Mouse (Mus musculus): Measurements from ENCODE around the gene Ptgr2. TPM values are rescaled to one million over a fixed set of nuclear protein-coding genes. Genes with fewer than 3 reads are reported as not detected.

The Ptgr2 gene
- total and polyA plus RNA-seq, 2 experiments from 2014 or later, result 13.6 to 18.8 TPM

DNA sequence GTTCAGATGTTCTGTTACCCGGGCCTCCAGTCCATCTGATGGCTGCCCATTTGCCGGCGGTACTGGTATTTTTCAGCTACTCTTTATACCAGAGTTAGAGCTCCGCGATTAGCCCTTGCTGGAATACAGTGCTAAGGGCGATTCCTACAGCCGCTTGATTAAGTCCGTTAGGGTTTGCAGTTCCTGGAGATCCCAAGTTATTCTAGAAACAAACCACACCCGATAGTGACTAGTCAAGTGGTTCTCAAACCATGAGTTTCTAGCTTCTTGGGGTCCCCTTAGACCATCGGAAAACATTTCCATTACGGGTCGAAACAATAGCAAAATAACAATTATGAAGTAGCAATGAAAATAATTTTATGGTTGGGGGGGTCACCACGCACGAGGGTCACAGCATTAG, 641 bp upstream of the Ptgr2 start:
- WGBS, result 79% methylated on average over 14 of the region's 14 CpGs
- Histone ChIP-seq H3K4me3 (ENCODE audit: low read depth, low read length) (peak overlapping the region; percentile 58; the same call in 1 of the 2 replicates), H3K4me2 (ENCODE audit: low read depth, low read length, poor library complexity, severe bottlenecking) (peak overlapping the region; percentile 51), H3K27ac (ENCODE audit: low read depth, low read length) (no peak overlapping the region), H3K9me3 (ENCODE audit: low read length) (no peaks in the 10 kb centered on the region), H3K9ac (replicated peaks; ENCODE audit: low read length, poor library complexity, severe bottlenecking) (peak overlapping the region; percentile 65), H3K36me3 (ENCODE audit: insufficient read depth, low read length) (no peaks in the 10 kb centered on the region), H3K4me1 (ENCODE audit: insufficient read depth, low read length) (0 out of 2 replicates have a peak, but pooled peaks cover 5% of the 10 kb centered on the region), H3K27me3 (ENCODE audit: insufficient read depth, low read length) (no peaks in the 10 kb centered on the region)
- DNase-seq (ENCODE audit: low spot score), result no peak
- no peak for ATAC-seq (ENCODE audit: low FRiP score)
- TF ChIP-seq CTCF (IDR thresholded peaks at IDR 0.05), result no peak

- H3K4me3 ChIP-seq (ENCODE audit: low read depth, low read length), result peak overlapping the region; percentile 58
- H3K4me2 ChIP-seq (ENCODE audit: low read depth, low read length, poor library complexity, severe bottlenecking), result peak overlapping the region; percentile 51
- H3K27ac ChIP-seq (ENCODE audit: low read depth, low read length), result peak overlapping the region; percentile 55; the same call in 1 of the 2 replicates
- H3K27me3 ChIP-seq (ENCODE audit: insufficient read depth, low read length), result no peaks in the 10 kb centered on the region
- peak; percentile 26; the same call in 1 of the 2 replicates for ATAC-seq (ENCODE audit: low FRiP score)
- H3K9ac ChIP-seq (replicated peaks; ENCODE audit: low read length, poor library complexity, severe bottlenecking), result peak overlapping the region; percentile 65
- no peaks in the 10 kb centered on the region for H3K36me3 ChIP-seq (ENCODE audit: insufficient read depth, low read length)
- no peak for DNase-seq (ENCODE audit: low spot score)
- no peaks in the 10 kb centered on the region for H3K9me3 ChIP-seq (ENCODE audit: low read length)
- H3K4me1 ChIP-seq (ENCODE audit: insufficient read depth, low read length), result 0 out of 2 replicates have a peak, but pooled peaks cover 5% of the 10 kb centered on the region
- TF ChIP-seq CTCF (IDR thresholded peaks at IDR 0.05), result no peak
- WGBS, result 30% methylated on average over 8 of the region's 8 CpGs
Observed at GRCm38 (mm10) chr12:84285593-84285968, 549 bp downstream of the Ptgr2 start.

- Histone ChIP-seq H3K4me2 (ENCODE audit: low read depth, low read length, poor library complexity, severe bottlenecking) (no peak overlapping the region), H3K4me1 (ENCODE audit: insufficient read depth, low read length) (0 out of 2 replicates have a peak, but pooled peaks cover 5% of the 10 kb centered on the region), H3K36me3 (ENCODE audit: insufficient read depth, low read length) (no peaks in the 10 kb centered on the region), H3K9ac (replicated peaks; ENCODE audit: low read length, poor library complexity, severe bottlenecking) (no peak overlapping the region), H3K9me3 (ENCODE audit: low read length) (no peaks in the 10 kb centered on the region), H3K4me3 (ENCODE audit: low read depth, low read length) (no peak overlapping the region), H3K27me3 (ENCODE audit: insufficient read depth, low read length) (no peaks in the 10 kb centered on the region), H3K27ac (ENCODE audit: low read depth, low read length) (no peak overlapping the region)
- peak; percentile 51 for TF ChIP-seq CTCF (IDR thresholded peaks at IDR 0.05)
- 58% methylated on average over 3 of the region's 3 CpGs for WGBS
- DNase-seq (ENCODE audit: low spot score) (no peak), ATAC-seq (ENCODE audit: low FRiP score) (no peak)
Observed at GRCm38 (mm10) chr12:84288461-84288860, 3.4 kb downstream of the Ptgr2 start.

DNA sequence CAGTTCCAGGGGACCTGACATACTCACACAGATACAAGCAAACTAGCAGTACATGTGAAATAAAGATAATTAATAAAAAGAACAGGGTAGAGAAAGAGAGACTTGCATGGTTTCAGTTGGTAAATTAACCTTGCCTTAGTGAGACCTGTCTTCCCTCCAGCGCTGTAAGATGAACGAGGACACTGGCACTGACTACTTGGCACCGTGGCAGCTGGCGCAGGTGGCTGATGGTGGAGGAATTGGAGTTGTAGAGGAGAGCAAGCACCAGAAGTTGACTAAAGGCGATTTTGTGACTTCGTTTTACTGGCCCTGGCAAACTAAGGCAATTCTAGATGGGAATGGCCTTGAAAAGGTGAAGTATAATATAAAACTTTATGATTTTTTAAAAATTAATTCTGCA, 12.8 kb downstream of the Ptgr2 start:
- no peak overlapping the region for H3K4me3 ChIP-seq (ENCODE audit: low read depth, low read length)
- no peak for TF ChIP-seq CTCF (IDR thresholded peaks at IDR 0.05)
- DNase-seq (ENCODE audit: low spot score), result no peak
- H3K27ac ChIP-seq (ENCODE audit: low read depth, low read length), result no peak overlapping the region
- no peak overlapping the region for H3K4me2 ChIP-seq (ENCODE audit: low read depth, low read length, poor library complexity, severe bottlenecking)
- H3K9ac ChIP-seq (replicated peaks; ENCODE audit: low read length, poor library complexity, severe bottlenecking), result no peak overlapping the region
- no peaks in the 10 kb centered on the region for H3K9me3 ChIP-seq (ENCODE audit: low read length)
- H3K36me3 ChIP-seq (ENCODE audit: insufficient read depth, low read length), result peaks cover 25% of the 10 kb centered on the region
- H3K4me1 ChIP-seq (ENCODE audit: insufficient read depth, low read length), result no peaks in the 10 kb centered on the region
- ATAC-seq (ENCODE audit: low FRiP score), result no peak
- no peaks in the 10 kb centered on the region for H3K27me3 ChIP-seq (ENCODE audit: insufficient read depth, low read length)
- 94% methylated on average over 6 of the region's 6 CpGs for WGBS

- 98% methylated on average over 2 of the region's 2 CpGs for WGBS
- Histone ChIP-seq H3K27me3 (ENCODE audit: insufficient read depth, low read length) (no peaks in the 10 kb centered on the region), H3K4me2 (ENCODE audit: low read depth, low read length, poor library complexity, severe bottlenecking) (no peak overlapping the region), H3K27ac (ENCODE audit: low read depth, low read length) (no peak overlapping the region), H3K9ac (replicated peaks; ENCODE audit: low read length, poor library complexity, severe bottlenecking) (no peak overlapping the region), H3K36me3 (ENCODE audit: insufficient read depth, low read length) (peaks cover 33% of the 10 kb centered on the region), H3K4me3 (ENCODE audit: low read depth, low read length) (no peak overlapping the region), H3K9me3 (ENCODE audit: low read length) (no peaks in the 10 kb centered on the region), H3K4me1 (ENCODE audit: insufficient read depth, low read length) (no peaks in the 10 kb centered on the region)
- ATAC-seq (ENCODE audit: low FRiP score) (no peak), DNase-seq (ENCODE audit: low spot score) (no peak)
- no peak for TF ChIP-seq CTCF (IDR thresholded peaks at IDR 0.05)
Observed at GRCm38 (mm10) chr12:84299265-84299664, 14.2 kb downstream of the Ptgr2 start.

DNA sequence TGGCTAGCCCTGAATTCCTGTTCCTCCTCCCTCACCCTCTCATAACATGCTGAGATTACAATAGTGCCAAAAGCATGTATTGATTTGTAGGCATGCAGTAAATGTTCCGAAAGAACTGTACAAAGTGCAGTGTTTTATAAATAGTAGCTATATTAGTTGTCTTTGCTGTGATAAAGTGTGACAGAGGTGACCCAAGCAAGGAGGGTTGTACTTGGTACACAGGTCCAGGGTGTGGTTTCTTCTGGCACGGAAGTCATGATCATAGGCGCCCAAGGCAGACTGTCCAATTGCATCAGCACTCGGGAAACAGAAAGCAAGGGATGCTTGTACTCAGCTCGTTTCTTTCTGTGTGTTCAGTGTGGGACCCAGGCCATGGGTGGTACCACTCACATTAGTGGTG, 19.1 kb downstream of the Ptgr2 start:
- Histone ChIP-seq H3K36me3 (ENCODE audit: insufficient read depth, low read length) (peaks cover 33% of the 10 kb centered on the region), H3K9ac (replicated peaks; ENCODE audit: low read length, poor library complexity, severe bottlenecking) (no peak overlapping the region), H3K4me2 (ENCODE audit: low read depth, low read length, poor library complexity, severe bottlenecking) (no peak overlapping the region), H3K27ac (ENCODE audit: low read depth, low read length) (no peak overlapping the region), H3K9me3 (ENCODE audit: low read length) (no peaks in the 10 kb centered on the region), H3K4me1 (ENCODE audit: insufficient read depth, low read length) (no peaks in the 10 kb centered on the region), H3K4me3 (ENCODE audit: low read depth, low read length) (no peak overlapping the region), H3K27me3 (ENCODE audit: insufficient read depth, low read length) (no peaks in the 10 kb centered on the region)
- no peak for TF ChIP-seq CTCF (IDR thresholded peaks at IDR 0.05)
- 89% methylated on average over 5 of the region's 5 CpGs for WGBS
- ATAC-seq (ENCODE audit: low FRiP score), result no peak
- no peak for DNase-seq (ENCODE audit: low spot score)

Measured in midbrain, postnatal 0 days (tissue).